Mouse (Mus musculus): ENCODE results near the gene Foxr2. TPM values are rescaled to one million over a fixed set of nuclear protein-coding genes. Genes with fewer than 3 reads are reported as not detected.
A peak's percentile ranks its signal among the peaks of the same experiment; 100 is the strongest.

The Foxr2 gene
- polyA plus RNA-seq (2015; fragmentation: Nextera tagmentation; extraction: Ambion mirVana), result not detected in 2 replicates

DNA sequence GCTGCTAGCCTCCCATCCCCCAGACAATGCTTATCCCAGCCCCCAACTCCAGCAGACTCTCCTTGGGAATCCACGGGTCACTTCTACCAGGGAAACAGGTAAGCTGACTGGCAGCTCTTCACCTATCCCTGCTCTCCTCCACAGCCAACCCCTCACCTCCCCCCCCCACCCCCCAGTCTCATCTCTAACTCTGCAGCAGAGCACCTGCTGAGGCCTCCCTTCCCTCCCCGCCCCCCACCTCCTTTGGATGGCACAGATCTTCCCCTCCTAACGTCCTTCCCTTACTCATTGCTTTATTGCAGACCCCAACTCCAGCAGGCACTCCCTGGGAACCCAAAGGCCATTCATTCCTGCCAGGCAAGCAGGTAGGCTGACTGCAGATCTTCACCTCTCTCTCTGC is at the start of gene Foxr2:
Gene Foxr2 (plus strand): TSS at position 301 of the 400 bp plus-strand sequence.
- Histone ChIP-seq H3K4me2 (replicated peaks) (no peak within 1 kb of the TSS), H3K36me3 (no peaks in the 10 kb centered on the region), H3K27me3 (peaks cover 18% of the 10 kb centered on the region; the same call in 1 of the 2 replicates), H3K4me1 (no peaks in the 10 kb centered on the region), H3K9me3 (no peaks in the 10 kb centered on the region), H3K4me3 (no peak within 1 kb of the TSS), H3K27ac (no peak within 1 kb of the TSS), H3K9ac (no peak within 1 kb of the TSS)
- no peak for ATAC-seq (ENCODE audit: low FRiP score, low read depth)
- 7% methylated on average over 3 of the region's 3 CpGs for WGBS

DNA sequence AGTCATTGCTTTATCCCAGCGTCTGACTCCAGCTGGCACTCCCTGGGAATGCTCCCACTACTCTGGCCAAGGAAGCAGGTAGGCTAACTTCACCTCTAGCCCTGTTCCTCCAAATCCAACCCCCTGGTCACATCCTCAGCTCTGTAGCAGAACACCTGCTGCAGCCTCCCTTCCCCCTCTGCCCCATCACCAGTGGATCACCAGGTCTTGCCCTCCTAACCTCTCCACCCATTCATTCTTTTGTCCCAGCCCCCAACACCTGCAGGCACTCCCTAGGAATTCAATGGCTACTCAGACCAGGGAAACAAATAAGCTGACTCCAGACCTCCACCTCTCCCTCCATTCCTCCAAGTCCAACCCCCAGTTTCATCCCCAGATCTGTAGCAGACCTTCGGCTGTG is 427 bp downstream of the Foxr2 start:
- 37% methylated on average over 2 of the region's 2 CpGs for WGBS

DNA sequence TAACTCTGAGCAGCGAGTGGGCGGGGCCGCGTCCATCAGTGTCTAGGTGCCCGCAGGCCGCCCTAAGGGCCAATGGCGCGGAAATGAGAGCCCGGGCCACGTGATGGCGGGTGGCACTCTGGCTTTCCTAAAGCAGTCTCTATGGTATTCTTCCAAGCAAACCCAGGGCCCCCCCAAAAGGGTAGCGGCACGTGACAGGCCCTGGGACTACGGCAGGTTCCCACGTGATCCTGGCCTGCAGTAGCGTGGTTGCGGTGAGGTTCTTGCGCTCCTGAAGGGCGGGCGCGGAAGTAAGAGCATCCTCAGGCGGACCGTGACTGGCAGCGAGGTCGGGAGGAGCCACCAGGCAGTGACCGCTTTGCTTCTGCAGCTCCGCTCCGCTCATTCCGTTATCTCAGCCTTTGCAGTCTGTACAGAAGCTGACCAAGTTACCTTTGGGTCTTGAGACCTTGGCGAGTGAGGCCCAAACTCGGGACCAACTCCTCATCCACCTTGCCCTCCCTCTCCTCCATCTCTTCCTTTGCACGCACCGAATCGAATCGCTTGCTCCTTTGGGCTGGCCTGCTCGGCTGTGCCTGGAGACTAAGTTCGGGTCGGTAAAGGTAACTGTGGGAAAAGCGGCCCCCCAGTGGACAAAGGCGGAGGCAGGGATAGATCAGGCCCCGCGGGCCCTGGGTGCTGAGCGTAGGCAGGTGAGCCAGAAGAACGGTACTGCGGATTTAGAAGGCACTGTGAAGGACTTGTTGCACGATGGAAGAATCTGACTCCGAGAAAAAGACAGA is 21.3 kb downstream of the Foxr2 start, which contains the start of gene Rragb:
Gene Rragb (plus strand): TSS at position 248 of the 782 bp plus-strand sequence.
- Histone ChIP-seq H3K27me3 (peaks cover 27% of the 10 kb centered on the region), H3K27ac (no peak within 1 kb of the TSS), H3K4me3 (peak within 1 kb of the TSS; percentile 52), H3K4me1 (no peaks in the 10 kb centered on the region), H3K9me3 (no peaks in the 10 kb centered on the region), H3K9ac (peak within 1 kb of the TSS; percentile 58), H3K36me3 (no peaks in the 10 kb centered on the region), H3K4me2 (replicated peaks) (peak within 1 kb of the TSS; percentile 62)
- ATAC-seq (ENCODE audit: low FRiP score, low read depth), result peak; percentile 99
- WGBS, result 16% methylated on average over 47 of the region's 47 CpGs

More for the DNA sequence above, 427 bp downstream of the Foxr2 start:
- Histone ChIP-seq H3K27me3 (peaks cover 14% of the 10 kb centered on the region; the same call in 1 of the 2 replicates), H3K4me3 (no peak overlapping the region), H3K36me3 (no peaks in the 10 kb centered on the region), H3K27ac (no peak overlapping the region), H3K9me3 (no peaks in the 10 kb centered on the region), H3K4me2 (replicated peaks) (no peak overlapping the region), H3K9ac (no peak overlapping the region), H3K4me1 (no peaks in the 10 kb centered on the region)
- no peak for ATAC-seq (ENCODE audit: low FRiP score, low read depth)

- H3K4me1 ChIP-seq, result no peaks in the 10 kb centered on the region
- H3K27me3 ChIP-seq, result peaks cover 22% of the 10 kb centered on the region
- no peak overlapping the region for H3K4me2 ChIP-seq (replicated peaks)
- no peak overlapping the region for H3K27ac ChIP-seq
- H3K36me3 ChIP-seq, result no peaks in the 10 kb centered on the region
- 83% methylated on average over 3 of the region's 3 CpGs for WGBS
- H3K4me3 ChIP-seq, result no peak overlapping the region
- H3K9me3 ChIP-seq, result no peaks in the 10 kb centered on the region
- ATAC-seq (ENCODE audit: low FRiP score, low read depth), result no peak
- no peak overlapping the region for H3K9ac ChIP-seq
Observed at GRCm38 (mm10) chrX:153142656-153143055, 24.1 kb downstream of the Foxr2 start.

DNA sequence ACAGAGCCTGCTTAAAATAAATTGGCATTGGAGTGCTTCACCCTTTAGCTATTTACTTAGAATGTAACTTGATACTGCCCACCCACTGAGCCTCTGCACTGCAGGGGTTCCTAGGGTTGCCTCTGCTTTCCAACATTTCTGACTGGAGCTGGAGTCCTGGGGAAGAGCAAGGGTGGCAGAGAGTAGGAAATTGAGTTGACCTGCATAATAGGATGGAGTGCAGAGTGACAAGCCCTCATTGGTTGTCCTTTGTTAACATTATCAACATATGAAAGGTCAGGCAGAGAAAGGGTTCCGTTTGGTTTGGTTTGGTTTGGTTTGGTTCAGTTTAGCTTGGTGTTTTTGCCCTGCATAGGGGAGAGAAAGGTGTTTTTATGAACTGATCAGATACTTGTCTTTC is 33.2 kb downstream of the Foxr2 start:
- no peak for ATAC-seq (ENCODE audit: low FRiP score, low read depth)
- 42% methylated on average over 1 of the region's 1 CpGs for WGBS
- H3K9me3 ChIP-seq, result no peaks in the 10 kb centered on the region
- H3K36me3 ChIP-seq, result no peaks in the 10 kb centered on the region
- no peak overlapping the region for H3K4me2 ChIP-seq (replicated peaks)
- no peak overlapping the region for H3K4me3 ChIP-seq
- H3K27ac ChIP-seq, result no peak overlapping the region
- H3K27me3 ChIP-seq, result no peaks in the 10 kb centered on the region
- no peak overlapping the region for H3K9ac ChIP-seq
- H3K4me1 ChIP-seq, result no peaks in the 10 kb centered on the region

- no peak for ATAC-seq (ENCODE audit: low FRiP score, low read depth)
- Histone ChIP-seq H3K4me1 (no peaks in the 10 kb centered on the region), H3K9me3 (no peaks in the 10 kb centered on the region), H3K27me3 (peaks cover 3% of the 10 kb centered on the region; the same call in 1 of the 2 replicates), H3K27ac (no peak overlapping the region), H3K9ac (no peak overlapping the region), H3K36me3 (no peaks in the 10 kb centered on the region), H3K4me3 (no peak overlapping the region), H3K4me2 (replicated peaks) (no peak overlapping the region)
- WGBS, result 46% methylated on average over 3 of the region's 3 CpGs
Observed at GRCm38 (mm10) chrX:153155322-153155721, 36.7 kb downstream of the Foxr2 start.

DNA sequence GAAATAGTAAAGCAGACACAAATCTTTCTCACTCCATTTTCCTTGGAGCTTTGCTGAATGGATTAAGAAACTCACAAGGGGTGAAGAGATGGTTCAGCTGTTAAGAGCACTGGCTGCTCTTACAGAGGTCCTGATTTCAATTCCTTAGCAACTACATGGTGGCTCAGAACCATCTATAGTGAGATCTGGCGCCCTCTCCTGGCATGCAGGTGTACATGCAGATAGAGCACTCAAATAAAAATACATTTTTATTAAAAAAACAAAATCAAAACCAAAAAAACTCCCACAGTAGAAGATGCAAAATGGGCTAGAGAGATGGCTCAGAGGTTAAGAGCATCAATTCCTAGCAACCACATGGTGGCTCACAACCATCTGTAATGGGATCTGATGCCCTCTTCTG is 56.2 kb downstream of the Foxr2 start:
- H3K4me1 ChIP-seq, result no peaks in the 10 kb centered on the region
- H3K9ac ChIP-seq, result no peak overlapping the region
- ATAC-seq (ENCODE audit: low FRiP score, low read depth), result no peak
- no peak overlapping the region for H3K4me2 ChIP-seq (replicated peaks)
- H3K36me3 ChIP-seq, result no peaks in the 10 kb centered on the region
- H3K27me3 ChIP-seq, result no peaks in the 10 kb centered on the region
- no peaks in the 10 kb centered on the region for H3K9me3 ChIP-seq
- H3K4me3 ChIP-seq, result no peak overlapping the region
- WGBS, result 12% methylated on average over 1 of the region's 1 CpGs
- no peak overlapping the region for H3K27ac ChIP-seq

- no peak overlapping the region for H3K27ac ChIP-seq
- no peak overlapping the region for H3K9ac ChIP-seq
- H3K4me3 ChIP-seq, result no peak overlapping the region
- H3K36me3 ChIP-seq, result no peaks in the 10 kb centered on the region
- H3K4me1 ChIP-seq, result no peaks in the 10 kb centered on the region
- 91% methylated on average over 2 of the region's 2 CpGs for WGBS
- no peak for ATAC-seq (ENCODE audit: low FRiP score, low read depth)
- H3K4me2 ChIP-seq (replicated peaks), result no peak overlapping the region
- H3K27me3 ChIP-seq, result no peaks in the 10 kb centered on the region
- H3K9me3 ChIP-seq, result no peaks in the 10 kb centered on the region
Observed at GRCm38 (mm10) chrX:153182221-153182620, 63.6 kb downstream of the Foxr2 start.

Other genes with a start within 250 kb of the Foxr2 start
- gene Usp51, start 112.3 kb upstream of the Foxr2 start, polyA plus RNA-seq (2015; fragmentation: Nextera tagmentation; extraction: Ambion mirVana), result 1.9 and 2.2 TPM in 2 replicates
- 81.0 and 85.5 TPM in 2 replicates for gene Mageh1, start 81.2 kb upstream of the Foxr2 start, polyA plus RNA-seq (2015; fragmentation: Nextera tagmentation; extraction: Ambion mirVana)
- 2.8 and 3.0 TPM in 2 replicates for gene Rragb, start 21.2 kb downstream of the Foxr2 start, polyA plus RNA-seq (2015; fragmentation: Nextera tagmentation; extraction: Ambion mirVana)
- 1.5 and 1.7 TPM in 2 replicates for gene Klf8, start 118.7 kb downstream of the Foxr2 start, polyA plus RNA-seq (2015; fragmentation: Nextera tagmentation; extraction: Ambion mirVana)